Mouse (Mus musculus) forebrain, embryonic 13.5 days (tissue): Measurements from ENCODE around the gene P2rx7. TPM values are rescaled to one million over a fixed set of nuclear protein-coding genes. Genes with fewer than 3 reads are reported as not detected.
A peak's percentile ranks its signal among the peaks of the same experiment; 100 is the strongest.

Source experiments
- ATAC-seq: fragments of 200-750 bp; cut with Nextera tagmentation; 2 replicates; pipeline ENCODE4 v1.8.0; 2017
- H3K27ac ChIP-seq: fragments of 300-500 bp; sonication (generic); 2 replicates; pipeline ENCODE4 v1.5.1; 2015; ENCODE audit warnings: inconsistent platforms, mild to moderate bottlenecking, moderate library complexity
- H3K27me3 ChIP-seq: fragments of 300-500 bp; sonication (generic); 2 replicates; pipeline ENCODE4 v1.6.1; 2015; ENCODE audit warnings: mild to moderate bottlenecking, inconsistent platforms
- H3K36me3 ChIP-seq: fragments of 300-500 bp; sonication (generic); 2 replicates; pipeline ENCODE4 v1.6.1; 2015; ENCODE audit warnings: mild to moderate bottlenecking, inconsistent platforms; ENCODE audit not compliant: poor library complexity, severe bottlenecking
- H3K4me1 ChIP-seq: fragments of 300-500 bp; sonication (generic); 2 replicates; pipeline ENCODE4 v1.6.1; 2015; ENCODE audit warnings: inconsistent platforms
- H3K4me2 ChIP-seq: fragments of 300-500 bp; sonication (generic); 2 replicates; pipeline ENCODE4 v1.6.1; 2015; ENCODE audit warnings: inconsistent platforms, mild to moderate bottlenecking, moderate library complexity
- H3K4me3 ChIP-seq: fragments of 300-500 bp; sonication (generic); 2 replicates; pipeline ENCODE4 v1.5.1; 2015; ENCODE audit warnings: mild to moderate bottlenecking, inconsistent platforms
- H3K9ac ChIP-seq: fragments of 300-500 bp; sonication (generic); 2 replicates; pipeline ENCODE4 v1.6.1; 2015; ENCODE audit warnings: mild to moderate bottlenecking, inconsistent platforms
- H3K9me3 ChIP-seq: fragments of 300-500 bp; sonication (generic); replicated peaks from 2 replicates; pipeline ENCODE4 v1.6.1; 2016; ENCODE audit warnings: inconsistent platforms
- WGBS: fragments of 180-500 bp; shearing (Covaris S2); methylation state at CpG from one replicate; pipeline ENCODE4 v1.1.7; 2015; 5-methylcytosine and 5-hydroxymethylcytosine counted together
- polyA plus RNA-seq: library from polyadenylated mRNA; unstranded; fragments of >200 nt; fragmentation: Nextera tagmentation; extraction: Ambion mirVana; gene quantifications from 2 replicates; pipeline ENCODE4 v1.2.1, GENCODE M21; 2015

Gene P2rx7
- polyA plus RNA-seq, 1 experiment from 2014 or later = 0.85 TPM

DNA sequence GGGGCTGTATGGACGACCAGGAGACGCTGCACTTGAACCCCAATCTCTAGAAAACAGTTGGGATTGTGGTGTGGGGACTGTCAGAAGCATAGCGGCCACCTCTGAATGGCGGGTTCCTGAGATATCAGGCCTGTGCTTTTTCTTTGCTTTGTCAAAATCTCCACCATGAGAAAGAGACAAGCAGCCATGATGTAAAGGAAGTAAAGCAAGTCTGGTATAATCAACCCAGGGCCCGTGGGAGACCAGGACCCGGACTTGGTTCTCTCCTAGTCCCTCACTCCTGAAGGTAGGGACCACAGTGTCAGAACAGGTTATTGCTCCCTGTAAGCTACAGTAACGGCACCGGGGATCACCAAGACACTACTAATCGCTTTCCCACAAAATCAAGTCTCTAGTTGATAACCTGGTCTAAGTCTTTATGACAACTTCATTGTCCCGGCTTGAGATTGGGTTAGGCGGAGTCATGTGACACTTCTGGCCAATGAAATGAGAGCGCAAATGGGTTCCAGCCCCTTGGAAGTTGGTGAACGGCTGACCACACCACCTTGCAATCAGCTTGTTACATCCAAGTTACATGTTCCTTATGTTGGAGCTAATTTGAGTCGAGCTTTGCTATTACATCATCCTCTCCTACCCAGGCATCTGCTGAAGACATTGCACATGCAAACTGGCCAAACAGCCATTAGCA is 18.0 kb upstream of the P2rx7 start:
- Histone ChIP-seq H3K36me3 (no peaks in the 10 kb centered on the region), H3K9me3 (no peaks in the 10 kb centered on the region), H3K27ac (no peak overlapping the region), H3K27me3 (no peaks in the 10 kb centered on the region), H3K4me1 (no peaks in the 10 kb centered on the region), H3K9ac (no peak overlapping the region), H3K4me2 (no peak overlapping the region), H3K4me3 (no peak overlapping the region)
- no peak for ATAC-seq
- WGBS = 84% methylated on average over 14 of the region's 14 CpGs

DNA sequence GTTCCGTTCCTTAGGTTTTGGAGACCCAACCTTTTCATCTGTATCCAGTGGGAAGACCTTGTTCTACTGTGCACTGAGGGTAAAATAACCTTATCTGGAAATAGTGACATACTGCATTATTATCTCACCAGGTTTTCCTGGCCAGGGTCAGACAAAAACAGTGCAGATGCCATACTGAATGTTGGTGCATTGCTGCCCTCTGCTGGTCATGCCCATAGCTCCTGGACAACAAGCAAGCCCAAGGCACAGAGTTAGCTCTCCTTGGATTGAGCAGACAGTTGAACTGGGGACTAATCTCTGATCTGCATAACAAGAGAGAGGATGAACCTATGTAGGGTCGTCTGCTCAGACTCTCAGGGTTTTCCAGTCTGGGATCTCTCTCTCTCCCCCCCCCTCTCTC is 16.5 kb upstream of the P2rx7 start:
- Histone ChIP-seq H3K36me3 (no peaks in the 10 kb centered on the region), H3K9ac (no peak overlapping the region), H3K27me3 (no peaks in the 10 kb centered on the region), H3K9me3 (no peaks in the 10 kb centered on the region), H3K4me2 (no peak overlapping the region), H3K4me1 (no peaks in the 10 kb centered on the region), H3K4me3 (no peak overlapping the region), H3K27ac (no peak overlapping the region)
- 41% methylated on average over 2 of the region's 2 CpGs for WGBS
- ATAC-seq = peak; percentile 61; the same call in 1 of the 2 replicates

DNA sequence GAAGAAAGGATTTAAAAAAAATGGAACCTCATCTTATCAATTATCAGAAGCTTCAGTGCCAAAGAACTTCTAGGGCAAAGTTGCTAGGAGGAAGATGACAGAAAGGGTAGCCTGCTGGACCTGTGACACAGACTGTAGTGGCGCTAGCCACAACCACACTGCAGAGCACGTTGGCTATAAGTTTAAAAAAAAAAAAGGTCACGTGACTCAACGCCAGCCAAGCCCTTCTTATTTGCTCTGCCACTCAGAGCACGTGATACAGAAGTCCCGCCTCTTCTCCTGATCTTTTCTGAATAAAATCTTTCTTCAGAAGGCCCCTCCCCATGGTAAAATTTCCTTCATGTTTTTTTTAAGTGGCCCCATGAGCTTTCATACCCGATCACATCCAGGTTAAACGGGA is 8.5 kb upstream of the P2rx7 start:
- Histone ChIP-seq H3K9ac (no peak overlapping the region), H3K9me3 (no peaks in the 10 kb centered on the region), H3K36me3 (no peaks in the 10 kb centered on the region), H3K27me3 (no peaks in the 10 kb centered on the region), H3K27ac (no peak overlapping the region), H3K4me1 (peaks cover 4% of the 10 kb centered on the region), H3K4me3 (no peak overlapping the region), H3K4me2 (no peak overlapping the region)
- no peak for ATAC-seq
- WGBS = 78% methylated on average over 8 of the region's 8 CpGs

DNA sequence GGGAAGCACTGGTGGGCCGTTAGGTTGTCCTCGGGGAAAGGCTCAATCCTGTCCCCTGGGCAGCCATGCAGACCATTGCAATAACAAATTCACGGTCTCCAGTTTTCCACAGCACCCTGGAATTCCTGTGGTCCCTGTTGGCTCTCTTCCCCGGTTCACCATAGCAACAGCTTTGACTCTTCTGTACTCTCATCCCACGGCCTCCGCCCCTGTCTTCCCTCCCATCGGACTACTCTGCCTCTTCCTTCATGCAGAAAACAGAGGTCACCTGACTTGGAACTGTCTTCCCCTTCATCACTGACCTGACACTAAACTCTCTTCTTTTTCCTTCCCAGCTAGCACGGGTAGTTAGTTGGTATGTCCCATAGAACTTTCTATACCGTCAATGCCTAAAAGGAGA is 7.4 kb upstream of the P2rx7 start:
- no peaks in the 10 kb centered on the region for H3K36me3 ChIP-seq
- H3K9me3 ChIP-seq = no peaks in the 10 kb centered on the region
- no peak overlapping the region for H3K27ac ChIP-seq
- H3K9ac ChIP-seq = no peak overlapping the region
- H3K4me3 ChIP-seq = no peak overlapping the region
- H3K4me2 ChIP-seq = no peak overlapping the region
- peaks cover 4% of the 10 kb centered on the region for H3K4me1 ChIP-seq
- WGBS = 80% methylated on average over 9 of the region's 9 CpGs
- H3K27me3 ChIP-seq = no peaks in the 10 kb centered on the region
- ATAC-seq = no peak

- no peak overlapping the region for H3K9ac ChIP-seq
- WGBS = 41% methylated on average over 16 of the region's 16 CpGs
- H3K4me2 ChIP-seq = peak overlapping the region; percentile 53
- H3K27ac ChIP-seq = no peak overlapping the region
- peak overlapping the region; percentile 25 for H3K4me3 ChIP-seq
- peaks cover 4% of the 10 kb centered on the region for H3K4me1 ChIP-seq
- H3K36me3 ChIP-seq = no peaks in the 10 kb centered on the region
- no peaks in the 10 kb centered on the region for H3K9me3 ChIP-seq
- H3K27me3 ChIP-seq = no peaks in the 10 kb centered on the region
- ATAC-seq = no peak
Measured at GRCm38 (mm10) chr5:122636958-122637357, 6.8 kb upstream of the P2rx7 start.

DNA sequence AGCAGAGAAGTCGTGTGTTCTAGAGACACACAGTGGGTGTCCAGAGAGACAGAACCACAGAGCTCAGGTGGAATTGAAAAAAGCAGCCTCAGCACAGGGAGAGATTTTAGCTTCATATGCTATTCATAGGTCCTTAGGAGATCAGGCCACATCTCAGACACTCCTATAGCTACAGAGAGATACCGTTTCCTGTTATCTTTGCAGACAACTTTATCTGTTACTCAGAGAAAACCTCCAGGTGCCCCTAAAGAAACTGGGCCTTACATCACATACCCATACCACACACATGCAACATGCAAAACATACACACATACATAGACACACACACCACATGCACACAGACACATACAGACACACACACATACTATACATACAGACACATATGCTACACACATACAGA is 5.4 kb upstream of the P2rx7 start:
- Histone ChIP-seq H3K4me3 (no peak overlapping the region), H3K36me3 (no peaks in the 10 kb centered on the region), H3K27ac (no peak overlapping the region), H3K4me2 (no peak overlapping the region), H3K9ac (no peak overlapping the region), H3K27me3 (no peaks in the 10 kb centered on the region), H3K9me3 (no peaks in the 10 kb centered on the region), H3K4me1 (peaks cover 4% of the 10 kb centered on the region)
- 87% methylated on average over 2 of the region's 2 CpGs for WGBS
- ATAC-seq = no peak

GRCm38 (mm10) chr5:122639517-122639916 is 4.2 kb upstream of the P2rx7 start:
- no peaks in the 10 kb centered on the region for H3K27me3 ChIP-seq
- WGBS = 93% methylated on average over 4 of the region's 4 CpGs

DNA sequence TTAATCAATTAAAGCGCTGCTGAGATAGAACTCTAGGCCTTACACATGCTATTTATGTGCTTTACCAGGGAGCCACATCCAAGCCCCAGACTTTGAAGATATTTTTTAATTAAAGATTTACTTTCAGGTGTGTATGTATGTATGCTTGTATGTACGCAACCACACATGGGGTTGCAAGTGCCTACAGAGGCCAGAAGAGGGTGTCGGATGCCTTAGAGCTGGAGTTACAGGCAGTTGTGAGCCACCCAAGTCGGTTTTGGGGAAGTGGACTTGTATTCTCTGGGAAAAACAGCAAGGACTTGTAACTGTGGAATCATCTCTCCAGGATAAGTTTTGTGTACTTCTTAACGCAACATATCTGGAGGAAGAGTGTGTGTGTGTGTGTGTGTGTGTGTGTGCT is 3.7 kb upstream of the P2rx7 start:
- Histone ChIP-seq H3K4me3 (no peak overlapping the region), H3K27me3 (no peaks in the 10 kb centered on the region), H3K9me3 (no peaks in the 10 kb centered on the region), H3K27ac (no peak overlapping the region), H3K4me1 (peaks cover 4% of the 10 kb centered on the region), H3K4me2 (no peak overlapping the region), H3K36me3 (no peaks in the 10 kb centered on the region), H3K9ac (no peak overlapping the region)
- 87% methylated on average over 5 of the region's 5 CpGs for WGBS
- ATAC-seq = no peak

More at GRCm38 (mm10) chr5:122639517-122639916, 4.2 kb upstream of the P2rx7 start:
- Histone ChIP-seq H3K4me1 (peaks cover 4% of the 10 kb centered on the region), H3K27ac (no peak overlapping the region), H3K9ac (no peak overlapping the region), H3K36me3 (no peaks in the 10 kb centered on the region), H3K4me3 (no peak overlapping the region), H3K4me2 (no peak overlapping the region), H3K9me3 (no peaks in the 10 kb centered on the region)
- no peak for ATAC-seq

DNA sequence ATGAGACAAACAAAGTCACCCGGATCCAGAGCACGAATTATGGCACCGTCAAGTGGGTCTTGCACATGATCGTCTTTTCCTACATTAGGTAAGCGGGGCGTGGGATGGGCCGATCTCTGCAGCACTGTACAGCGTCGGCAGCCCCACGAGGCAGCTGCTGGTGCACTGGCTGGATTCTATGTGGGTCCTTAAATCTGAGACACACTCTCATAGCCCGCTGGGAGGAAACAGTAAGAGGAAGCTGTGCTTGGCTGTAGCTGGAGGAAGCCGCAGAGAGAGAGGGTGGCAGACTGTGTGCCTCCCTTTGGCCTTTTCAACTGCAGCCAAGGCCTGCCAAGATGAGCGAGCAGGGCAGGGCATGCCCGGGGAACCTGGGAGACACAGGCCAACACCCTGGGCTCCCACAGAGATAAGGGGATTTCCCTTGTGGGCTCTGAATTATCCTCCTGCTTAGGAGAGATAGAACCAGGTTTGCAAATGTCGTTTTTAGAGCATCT is 448 bp downstream of the P2rx7 start:
- Histone ChIP-seq H3K36me3 (no peaks in the 10 kb centered on the region), H3K4me1 (peaks cover 2% of the 10 kb centered on the region; the same call in 1 of the 2 replicates), H3K4me2 (no peak overlapping the region), H3K27me3 (no peaks in the 10 kb centered on the region), H3K4me3 (no peak overlapping the region), H3K9me3 (no peaks in the 10 kb centered on the region), H3K9ac (no peak overlapping the region), H3K27ac (no peak overlapping the region)
- 81% methylated on average over 15 of the region's 15 CpGs for WGBS
- no peak for ATAC-seq

GRCm38 (mm10) chr5:122645290-122645689 is 1.6 kb downstream of the P2rx7 start:
- whole genome bisulfite sequencing = 87% methylated on average over 6 of the region's 6 CpGs
- no peak overlapping the region for H3K27ac ChIP-seq
- H3K36me3 ChIP-seq = no peaks in the 10 kb centered on the region
- ATAC-seq = no peak
- H3K4me3 ChIP-seq = no peak overlapping the region
- H3K4me1 ChIP-seq = peaks cover 2% of the 10 kb centered on the region; the same call in 1 of the 2 replicates
- no peaks in the 10 kb centered on the region for H3K9me3 ChIP-seq
- H3K9ac ChIP-seq = no peak overlapping the region
- no peak overlapping the region for H3K4me2 ChIP-seq
- no peaks in the 10 kb centered on the region for H3K27me3 ChIP-seq

GRCm38 (mm10) chr5:122646050-122646449 is 2.3 kb downstream of the P2rx7 start:
- 91% methylated on average over 11 of the region's 11 CpGs for WGBS
- Histone ChIP-seq H3K36me3 (no peaks in the 10 kb centered on the region), H3K27me3 (0 out of 2 replicates have a peak, but pooled peaks cover 3% of the 10 kb centered on the region), H3K4me3 (no peak overlapping the region), H3K27ac (no peak overlapping the region), H3K9me3 (no peaks in the 10 kb centered on the region), H3K9ac (no peak overlapping the region), H3K4me2 (no peak overlapping the region), H3K4me1 (peaks cover 2% of the 10 kb centered on the region; the same call in 1 of the 2 replicates)
- no peak for ATAC-seq

GRCm38 (mm10) chr5:122647256-122647924 is 3.7 kb downstream of the P2rx7 start:
- Histone ChIP-seq H3K4me3 (no peak overlapping the region), H3K27me3 (0 out of 2 replicates have a peak, but pooled peaks cover 3% of the 10 kb centered on the region), H3K4me1 (peaks cover 3% of the 10 kb centered on the region; the same call in 1 of the 2 replicates), H3K4me2 (no peak overlapping the region), H3K9ac (no peak overlapping the region), H3K9me3 (no peaks in the 10 kb centered on the region), H3K27ac (no peak overlapping the region), H3K36me3 (no peaks in the 10 kb centered on the region)
- 73% methylated on average over 9 of the region's 9 CpGs for WGBS
- ATAC-seq = no peak
